Mouse (Mus musculus): ENCODE measurements at regions not wholly inside any gene's neighbourhood (a gene's known extent, or its start where the extent isn't known, plus 50 kb on each side); places are given as distances from the start of the nearest gene placed in this dataset.

DNA sequence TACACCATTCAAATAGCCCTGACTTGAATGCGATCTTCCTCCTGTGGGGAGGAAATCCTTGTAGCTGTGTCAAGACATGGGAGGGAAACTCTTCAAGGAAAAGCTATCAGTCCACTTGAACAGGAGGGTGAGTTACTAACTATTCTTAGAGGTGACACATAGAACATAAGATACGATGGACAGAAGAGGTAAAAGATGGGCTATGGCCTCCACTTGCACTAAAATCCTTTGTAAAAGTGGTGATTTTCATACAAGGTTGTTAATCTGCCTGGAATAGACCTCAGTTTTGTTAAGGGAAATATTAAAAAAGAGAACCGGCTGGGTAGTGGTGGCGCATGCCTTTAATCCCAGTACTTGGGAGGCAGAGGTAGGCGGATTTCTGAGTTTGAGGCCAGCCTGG is 102.1 kb upstream of the Cpm start:
- DNase-seq (ENCODE audit: low read depth, low spot score) = no peak

DNA sequence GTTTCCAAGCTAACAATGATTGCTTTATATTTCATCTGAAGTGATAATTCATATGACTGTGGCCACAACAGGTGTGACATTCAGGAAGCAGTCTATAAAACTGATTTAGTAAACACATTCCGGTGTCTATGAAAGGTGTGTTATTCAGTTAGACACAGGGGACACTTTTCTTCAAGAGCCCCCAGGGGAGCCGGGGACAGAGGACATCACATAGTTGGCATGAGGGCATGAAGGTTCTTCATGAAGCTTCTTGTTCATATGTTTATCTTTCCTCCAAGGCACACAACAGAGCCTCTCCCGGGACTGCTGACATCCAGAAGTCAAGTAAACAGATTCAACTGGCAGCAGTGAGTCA is 102.5 kb upstream of the Cpm start:
- no peak for DNase-seq (ENCODE audit: low read depth, low spot score)

- DNase-seq (ENCODE audit: low read depth, low spot score) = no peak
Observed at GRCm38 (mm10) chr10:117526008-117526833, 103.1 kb upstream of the Cpm start.

- DNase-seq (ENCODE audit: low read depth, low spot score) = no peak
Observed at GRCm38 (mm10) chr10:117525608-117526007, 103.7 kb upstream of the Cpm start.

DNA sequence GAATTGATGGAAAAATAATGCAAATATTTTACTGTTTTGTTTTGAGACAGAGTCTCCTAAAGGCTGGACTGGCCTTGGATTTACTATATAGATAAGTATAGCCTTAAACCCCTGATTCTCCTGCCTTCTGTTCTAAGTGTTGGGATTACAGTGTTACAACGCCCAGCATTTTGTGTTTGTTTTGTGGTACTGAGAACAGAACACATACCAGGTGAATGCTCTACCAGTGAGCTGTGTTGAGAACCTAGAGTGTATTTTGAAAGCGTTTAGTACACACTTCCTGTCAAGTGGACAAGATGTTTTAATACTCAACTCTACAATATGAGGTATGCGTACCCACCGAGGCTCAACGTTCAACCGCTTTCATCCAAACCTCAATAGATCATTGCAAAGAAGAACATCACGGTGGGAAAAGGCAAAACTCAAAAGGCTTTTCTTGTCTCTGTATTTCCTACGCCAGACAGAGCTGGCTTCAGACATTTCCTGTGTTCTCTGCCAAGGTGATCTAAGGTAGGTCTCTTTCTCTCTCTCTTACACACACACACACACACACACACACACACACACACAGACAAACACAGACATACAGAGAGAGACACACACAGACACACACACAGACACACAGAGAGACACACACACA is 104.3 kb upstream of the Cpm start:
- DNase-seq (ENCODE audit: low read depth, low spot score) = no peak

- DNase-seq (ENCODE audit: low read depth, low spot score) = no peak
Observed at GRCm38 (mm10) chr10:117524101-117524500, 105.2 kb upstream of the Cpm start.

DNA sequence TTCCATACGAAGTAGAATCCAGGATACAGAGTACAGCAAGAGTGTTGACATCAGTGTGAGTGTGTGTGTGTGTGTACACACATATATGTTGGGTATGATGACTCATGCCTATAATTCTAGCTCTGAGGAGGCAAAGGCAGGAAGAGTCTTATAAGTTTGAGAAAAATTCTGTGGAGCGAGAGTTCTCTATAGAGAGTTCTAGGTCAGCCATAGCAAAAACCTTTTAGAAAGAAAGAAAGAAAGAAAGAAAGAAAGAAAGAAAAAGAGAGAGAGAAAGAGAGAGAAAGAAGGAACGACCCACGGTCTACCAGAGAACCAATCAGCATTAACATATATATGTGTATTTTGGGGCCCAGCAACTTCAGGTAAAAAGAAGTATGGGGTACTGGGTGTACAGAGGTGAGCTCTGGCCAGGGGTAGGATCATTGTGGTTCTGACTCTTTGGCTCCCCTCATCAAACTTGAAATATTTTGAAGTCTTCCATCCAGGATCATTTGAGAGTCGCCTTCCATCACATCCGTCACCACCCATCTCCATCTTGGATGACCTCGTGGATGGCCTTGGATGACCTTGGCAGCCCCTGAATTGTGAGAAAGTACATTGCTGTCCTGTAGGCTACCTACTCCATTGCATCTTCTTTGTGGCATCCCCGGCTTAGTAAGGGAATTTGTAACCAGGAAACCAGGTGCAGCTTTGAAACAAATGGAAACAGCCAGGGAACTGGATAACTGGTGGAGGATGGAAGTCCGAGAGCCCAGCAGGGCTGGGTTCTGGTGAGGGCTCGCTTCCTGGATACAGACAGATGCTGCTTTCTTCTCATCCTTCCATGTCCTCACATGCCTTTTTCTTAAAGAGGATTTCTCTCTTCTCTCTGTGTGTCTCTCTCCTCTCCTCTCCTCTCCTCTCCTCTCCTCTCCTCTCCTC is 106.1 kb upstream of the Cpm start:
- DNase-seq (ENCODE audit: low read depth, low spot score) = no peak

- no peak for DNase-seq (ENCODE audit: low read depth, low spot score)
Observed at GRCm38 (mm10) chr10:117522373-117522772, 106.9 kb upstream of the Cpm start.

DNA sequence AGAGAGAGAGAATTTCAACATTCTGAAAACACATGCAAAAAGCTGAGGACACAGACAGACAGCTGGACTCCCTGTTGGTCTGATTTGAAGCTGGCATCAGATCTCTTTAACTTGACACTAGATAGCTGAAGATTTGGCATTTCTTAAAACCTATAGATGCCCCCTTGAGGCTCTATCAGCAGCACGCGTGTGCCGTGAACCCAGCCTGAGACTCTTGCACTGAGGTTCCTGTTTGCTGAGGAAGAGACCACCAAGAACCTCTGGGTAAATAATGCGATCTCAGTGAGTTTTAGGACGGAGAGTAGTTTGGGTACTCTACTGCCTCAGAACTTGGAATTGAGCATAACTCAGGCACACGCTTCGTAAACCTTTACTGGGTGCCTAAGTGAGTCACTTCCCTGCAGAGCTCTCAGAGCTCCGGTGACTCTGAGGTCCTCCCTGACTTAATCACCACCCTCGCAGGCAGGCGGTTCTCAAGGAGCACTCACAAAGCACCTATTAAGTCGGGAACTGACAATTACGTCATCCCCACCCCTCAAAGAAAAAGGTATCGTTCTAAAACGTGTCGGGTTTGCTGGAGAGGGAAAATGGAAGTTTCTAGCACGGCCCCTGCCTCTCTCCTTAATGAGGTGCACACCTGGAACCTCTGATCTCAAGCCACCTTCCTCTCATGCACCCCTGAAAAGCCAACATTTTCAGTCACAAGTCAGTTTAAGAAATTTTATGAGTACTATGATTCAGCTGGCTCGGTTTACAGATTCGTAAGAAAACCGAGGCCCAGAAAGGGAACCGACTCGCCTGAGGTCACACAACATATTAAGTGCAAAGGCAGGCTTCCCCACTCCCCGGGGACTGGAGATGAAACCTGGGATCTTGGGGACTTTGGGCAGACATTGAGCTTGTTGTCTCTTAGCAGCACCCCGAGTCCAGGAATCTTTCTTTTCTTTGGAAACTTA is 107.7 kb upstream of the Cpm start:
- no peak for DNase-seq (ENCODE audit: low read depth, low spot score)

DNA sequence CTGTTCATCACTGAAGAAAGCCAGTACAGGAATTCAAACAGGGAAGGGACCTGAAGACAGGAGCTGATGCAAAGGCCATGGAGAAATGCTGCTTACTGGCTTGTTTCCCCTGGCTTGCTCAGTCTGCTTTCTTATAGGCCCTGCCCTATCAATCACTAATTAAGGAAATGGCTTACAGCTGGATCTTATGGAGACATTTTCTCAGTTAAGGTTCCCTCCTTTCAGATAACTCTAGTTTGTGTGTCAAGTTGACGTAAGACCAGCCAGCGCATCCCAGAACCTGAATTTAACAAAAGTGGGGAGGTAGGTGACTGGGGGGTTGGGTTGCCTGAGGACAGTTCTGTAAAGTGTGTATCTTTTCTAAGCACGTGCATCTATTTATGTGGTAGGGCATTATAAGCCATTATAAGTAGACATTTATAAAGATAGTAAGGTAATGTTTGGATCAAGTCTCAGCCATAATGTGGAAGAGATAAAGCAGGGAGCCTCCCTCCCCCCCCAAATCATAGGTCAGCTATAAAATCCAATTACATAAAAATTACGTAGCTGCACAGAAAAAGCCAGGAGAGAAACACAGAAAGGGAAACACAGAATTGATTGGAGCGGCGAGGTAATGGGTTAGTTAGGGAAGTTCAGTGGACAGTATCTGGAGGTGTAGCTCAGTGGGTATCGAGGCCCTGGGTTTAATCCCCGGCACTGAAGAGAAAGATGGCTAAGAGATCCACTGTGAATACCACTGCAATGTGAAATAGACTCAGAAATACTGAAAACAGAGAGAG is 108.6 kb upstream of the Cpm start:
- no peak for DNase-seq (ENCODE audit: low read depth, low spot score)

- DNase-seq (ENCODE audit: low read depth, low spot score) = no peak
Observed at GRCm38 (mm10) chr10:117519670-117520535, 109.4 kb upstream of the Cpm start.

DNA sequence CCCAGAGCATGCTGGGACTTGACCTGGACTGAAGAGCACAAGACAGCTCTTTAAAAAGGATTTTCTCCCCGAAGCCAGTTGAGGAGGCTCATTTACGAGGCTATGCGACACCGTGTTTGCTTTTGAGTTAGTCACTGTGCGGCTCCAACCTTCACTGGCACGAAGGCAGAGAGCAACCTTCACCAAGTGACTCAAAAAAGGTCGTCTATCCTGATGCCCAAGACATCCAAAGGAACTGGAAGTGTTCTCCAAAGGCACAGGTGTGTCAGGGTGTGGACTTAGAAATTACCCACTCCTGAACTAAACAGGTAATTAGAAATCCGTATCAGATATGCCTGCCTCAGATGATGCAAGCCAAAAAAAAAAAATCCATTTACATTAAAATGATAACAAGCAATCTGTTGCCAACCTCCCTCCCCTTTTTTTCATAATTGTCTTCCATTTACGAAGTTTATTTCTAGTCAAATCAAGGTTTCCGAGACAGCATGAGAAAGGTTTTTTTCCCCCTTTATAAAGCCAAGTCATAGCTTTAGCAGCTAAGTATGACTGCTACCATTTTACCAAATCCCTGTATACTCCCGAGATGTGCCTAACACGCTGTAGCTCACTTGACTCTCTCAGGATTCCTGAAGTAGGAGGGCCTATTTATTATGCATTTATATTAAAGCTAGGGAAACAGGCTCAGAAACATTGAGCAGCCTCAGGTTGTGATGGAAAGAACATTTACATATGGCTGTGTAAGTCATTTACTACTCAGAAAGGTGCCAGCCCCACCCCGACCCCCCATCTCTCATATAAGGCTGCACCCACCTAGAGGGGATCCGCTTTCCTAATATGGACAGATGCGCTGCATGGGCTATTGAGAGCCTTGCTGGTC is 110.3 kb upstream of the Cpm start:
- no peak for DNase-seq (ENCODE audit: low read depth, low spot score)

GRCm38 (mm10) chr10:117517800-117518770 is 111.2 kb upstream of the Cpm start:
- DNase-seq (ENCODE audit: low read depth, low spot score) = no peak

DNA sequence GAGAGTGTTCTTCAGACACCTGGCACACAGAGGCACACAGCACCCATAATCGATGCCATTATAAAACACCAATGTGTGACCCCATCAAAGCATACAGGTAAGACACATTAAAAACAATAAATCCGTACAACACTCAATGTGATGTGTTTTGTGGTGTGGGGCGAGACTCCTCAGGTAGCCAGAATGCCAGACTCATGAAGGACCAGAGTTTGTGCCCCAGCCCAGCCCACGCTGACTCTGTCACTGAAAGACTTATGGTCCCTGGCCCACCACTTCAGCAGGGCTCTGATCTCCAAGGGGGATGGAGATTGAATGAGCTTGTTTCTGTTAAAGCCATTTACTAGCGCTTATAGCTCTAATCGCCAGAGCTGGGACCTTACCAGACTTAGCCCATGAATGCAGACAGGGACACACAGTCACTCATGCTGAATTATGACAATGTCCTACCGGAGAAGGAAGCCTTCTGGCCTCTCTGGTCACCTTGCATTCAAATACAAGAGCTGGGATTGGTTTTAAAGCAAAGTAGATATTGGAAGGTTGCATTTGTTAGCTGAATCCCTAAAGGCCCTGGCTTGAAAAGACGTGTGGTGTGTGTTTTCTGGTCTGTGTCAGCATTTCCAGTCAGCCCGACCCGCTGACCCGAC is 112.1 kb upstream of the Cpm start:
- DNase-seq (ENCODE audit: low read depth, low spot score) = no peak

DNA sequence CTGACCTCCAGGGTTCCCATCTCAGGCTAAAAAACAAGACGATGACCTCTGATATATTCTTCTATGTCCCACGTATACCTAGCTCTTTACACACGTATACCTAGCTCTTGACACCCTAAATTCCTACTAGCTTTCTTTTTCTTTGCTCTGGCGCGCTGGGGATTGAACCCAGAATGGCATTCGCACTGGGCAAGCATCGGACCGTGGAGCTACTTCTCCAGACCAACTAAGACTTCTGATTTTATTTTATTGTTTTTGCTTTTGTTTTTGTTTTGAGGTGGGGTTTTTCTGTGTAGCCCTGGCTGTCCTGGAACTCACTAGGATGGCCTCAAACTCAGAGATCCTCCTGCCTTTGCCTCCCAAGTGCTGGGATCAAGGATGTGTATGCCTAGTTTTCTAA is 112.8 kb upstream of the Cpm start:
- no peak for DNase-seq (ENCODE audit: low read depth, low spot score)

DNA sequence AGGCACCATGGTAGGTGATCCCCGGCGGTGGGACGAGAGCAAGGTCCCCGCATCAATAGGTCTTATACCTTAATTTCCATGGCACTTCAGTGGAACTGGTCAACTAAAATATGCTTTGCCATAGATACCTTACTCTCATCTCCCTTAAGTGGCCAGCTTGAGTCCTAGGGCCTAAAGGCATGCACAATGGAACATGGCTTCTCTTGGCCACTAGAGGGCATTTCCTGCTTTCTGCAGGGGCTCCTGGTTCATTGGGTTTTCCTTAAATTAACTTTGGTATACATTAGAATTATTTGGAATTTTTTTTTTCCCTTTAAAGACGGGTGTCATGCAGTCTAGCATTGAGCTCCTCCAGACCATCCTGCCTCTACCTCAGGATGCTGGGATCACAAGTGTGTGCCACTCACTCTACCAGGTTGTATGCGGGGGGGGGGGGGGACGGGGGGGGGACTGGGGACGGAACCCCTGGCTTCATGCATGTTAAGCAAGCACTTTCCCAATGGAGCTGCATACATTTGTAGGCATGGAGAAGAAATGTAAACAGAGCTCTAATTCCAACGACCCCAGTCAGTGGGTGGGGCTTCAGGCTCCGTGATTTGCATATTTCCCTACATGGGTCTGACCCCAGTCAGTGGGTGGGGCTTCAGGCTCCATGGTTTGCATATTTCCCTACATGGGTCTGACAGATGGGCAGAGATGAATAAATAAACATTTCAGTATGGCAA is 113.4 kb upstream of the Cpm start:
- peak; percentile 70 for DNase-seq (ENCODE audit: low read depth, low spot score)

Measured in ZHBTc4 (cell line).